Mouse (Mus musculus) c-Kit-positive CD71-positive TER-119-negative erythroid progenitor cells, embryonic 14.5 days (primary cell): ENCODE results near the gene Thoc6.

Source experiments
- DNase-seq: peaks from one replicate; pipeline ENCODE4 v3.0.0-alpha.2; 2013; ENCODE audit warnings: low read depth

The Thoc6 gene

DNA sequence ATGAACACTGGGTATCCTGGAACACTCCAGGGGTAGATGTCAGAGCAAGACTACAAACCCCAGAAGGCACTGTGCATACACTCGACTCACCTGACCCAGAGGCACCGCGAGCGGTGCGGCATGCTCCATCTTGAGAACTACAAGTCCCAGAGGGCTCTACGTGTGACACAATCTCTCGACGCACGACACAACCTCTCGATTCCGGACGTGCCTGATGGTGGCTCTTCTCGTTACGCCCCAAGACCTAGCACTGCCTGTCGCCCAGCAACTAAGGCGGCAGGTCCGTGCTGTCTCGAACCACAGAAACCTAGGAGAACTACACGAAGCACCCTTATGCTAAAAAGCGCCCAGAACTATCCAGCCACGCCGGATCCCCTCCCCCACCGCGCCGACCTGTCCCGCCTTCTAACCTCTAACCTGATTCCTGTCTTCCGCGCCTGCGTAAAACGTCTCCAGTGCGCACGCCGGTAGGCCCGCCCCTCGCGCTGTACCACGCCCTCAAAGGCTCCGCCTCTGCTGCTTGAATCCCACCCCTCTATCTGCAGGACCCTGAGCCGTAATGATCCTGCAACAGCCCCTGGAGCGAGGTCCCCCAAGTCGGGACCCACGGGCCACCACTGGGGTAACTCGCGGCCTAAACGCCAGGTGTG lies at the start of gene Thoc6, which contains the start of gene Hcfc1r1:
Gene Thoc6, minus strand, starts transcription at position 459 of the 650 bp plus-strand sequence.
Gene Hcfc1r1, plus strand, starts transcription at position 173 of the 650 bp plus-strand sequence.
- peak; percentile 93 for DNase-seq

DNA sequence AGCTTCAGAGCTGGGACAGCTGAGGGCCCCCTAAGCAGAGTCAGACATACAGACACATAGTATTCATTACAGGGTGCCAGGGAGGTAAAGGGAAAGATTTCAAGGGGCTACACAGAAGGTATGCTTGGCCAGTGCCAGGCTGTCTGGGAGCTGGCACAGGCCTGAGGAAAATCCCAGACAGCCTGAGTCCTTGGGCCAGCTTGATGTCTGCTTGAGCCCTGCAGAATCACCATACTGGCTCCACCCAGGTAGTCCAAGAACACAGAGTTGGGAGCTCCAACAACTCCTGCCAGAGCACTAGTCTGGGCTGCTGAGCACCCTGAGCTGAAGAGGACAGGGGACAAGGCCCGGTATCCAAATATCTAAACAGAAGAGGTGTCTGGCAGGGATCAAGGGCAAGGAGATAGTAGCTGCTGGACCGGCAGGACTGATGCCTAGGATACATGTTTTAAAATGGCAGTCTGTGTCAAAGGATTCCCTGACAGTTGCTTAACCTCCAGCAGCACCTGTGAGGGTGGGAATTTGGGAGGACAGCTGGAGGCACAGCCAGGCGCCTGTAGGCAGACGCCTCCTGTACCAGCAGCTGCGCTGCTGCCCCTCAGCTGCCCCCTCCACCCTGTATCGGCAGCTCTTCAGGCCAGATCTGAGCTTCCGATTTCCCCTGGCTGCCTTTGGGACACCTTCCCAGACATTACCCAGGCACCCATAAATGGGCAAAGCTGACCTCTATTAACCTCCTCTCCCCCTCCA lies 48.9 kb upstream of the Thoc6 start, which contains the start of gene 1520401A03Rik:
Gene 1520401A03Rik, minus strand, starts transcription at position 408 of the 750 bp plus-strand sequence.
- no peak for DNase-seq

DNA sequence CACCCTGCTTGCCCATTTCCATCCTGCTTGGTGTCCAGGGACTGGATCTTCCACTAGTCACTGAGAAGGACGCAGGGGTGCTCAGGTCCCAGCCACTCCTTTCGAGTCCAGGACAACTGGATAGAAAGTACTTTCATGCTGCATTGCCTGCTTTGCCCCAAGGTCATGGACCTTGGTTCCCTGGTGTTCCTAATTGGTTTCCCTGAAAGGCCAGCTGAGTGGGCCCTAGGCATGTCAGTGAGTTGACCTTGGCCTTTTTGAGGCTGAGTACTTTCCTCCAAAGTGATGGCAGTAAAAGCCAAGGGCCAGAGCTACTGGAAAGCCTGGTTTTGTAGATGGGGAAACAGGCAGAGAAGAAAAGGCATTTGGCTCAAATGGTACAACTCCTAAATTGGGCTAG lies 48.2 kb upstream of the Thoc6 start:
- DNase-seq: no peak

DNA sequence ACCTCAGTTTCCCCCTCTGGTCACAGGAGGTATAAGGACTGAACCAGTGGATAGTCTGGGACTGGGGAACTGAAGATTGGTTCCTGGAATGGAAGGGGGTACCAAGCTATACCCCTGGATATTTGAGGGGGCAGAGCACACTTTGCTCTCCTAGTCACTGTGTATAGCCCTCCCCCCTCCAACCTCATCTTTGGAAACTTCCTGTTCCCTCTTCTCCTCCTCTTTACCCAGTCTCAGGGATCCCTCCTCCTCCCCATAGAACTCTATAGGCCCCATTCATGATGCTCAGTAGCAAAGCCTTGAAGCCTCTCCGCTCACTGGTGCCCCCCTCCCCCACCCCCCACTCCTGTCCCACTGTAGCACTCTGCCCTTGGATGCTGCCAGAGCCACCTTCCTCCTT lies 45.8 kb upstream of the Thoc6 start:
- no peak for DNase-seq

DNA sequence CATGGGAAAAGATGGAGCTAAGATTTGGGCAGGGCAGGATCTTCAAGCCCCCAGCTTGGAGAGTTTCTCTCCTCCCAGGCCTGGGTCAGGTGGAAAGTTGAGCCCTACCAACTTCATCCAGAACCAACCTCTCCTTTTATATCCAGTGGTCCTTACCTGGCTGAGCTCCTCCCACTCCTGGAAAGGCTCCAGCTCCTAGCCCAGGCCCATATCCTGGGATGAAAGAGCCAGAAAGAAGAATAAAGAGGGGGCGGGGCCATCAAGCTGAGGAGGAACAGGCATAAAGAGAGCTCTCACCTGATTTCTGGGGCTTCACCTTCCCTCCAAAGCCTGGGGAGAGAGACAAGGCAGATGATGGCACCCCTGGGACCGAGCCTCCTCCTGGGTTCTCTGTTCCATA lies 43.3 kb upstream of the Thoc6 start:
- DNase-seq: no peak

DNA sequence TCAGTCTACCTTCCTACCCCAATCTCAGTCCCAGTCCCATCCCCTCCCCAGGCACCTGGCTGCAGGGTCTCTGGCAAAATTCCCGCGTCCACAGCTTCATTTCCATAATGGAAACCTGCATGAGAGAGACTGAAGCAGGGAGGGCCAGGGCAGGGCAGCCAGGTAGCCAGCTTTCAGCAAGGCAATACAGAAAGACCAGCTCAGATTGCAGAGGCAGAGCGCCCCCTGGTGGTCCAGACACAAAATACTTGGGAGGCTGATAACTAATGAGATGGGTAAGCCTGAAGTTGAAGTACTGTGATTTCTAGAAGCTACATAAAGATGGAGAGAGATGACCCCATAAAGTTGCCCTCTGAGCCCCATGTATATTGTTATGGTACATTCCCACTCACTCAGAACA lies 32.5 kb upstream of the Thoc6 start:
- DNase-seq: peak; percentile 44

DNA sequence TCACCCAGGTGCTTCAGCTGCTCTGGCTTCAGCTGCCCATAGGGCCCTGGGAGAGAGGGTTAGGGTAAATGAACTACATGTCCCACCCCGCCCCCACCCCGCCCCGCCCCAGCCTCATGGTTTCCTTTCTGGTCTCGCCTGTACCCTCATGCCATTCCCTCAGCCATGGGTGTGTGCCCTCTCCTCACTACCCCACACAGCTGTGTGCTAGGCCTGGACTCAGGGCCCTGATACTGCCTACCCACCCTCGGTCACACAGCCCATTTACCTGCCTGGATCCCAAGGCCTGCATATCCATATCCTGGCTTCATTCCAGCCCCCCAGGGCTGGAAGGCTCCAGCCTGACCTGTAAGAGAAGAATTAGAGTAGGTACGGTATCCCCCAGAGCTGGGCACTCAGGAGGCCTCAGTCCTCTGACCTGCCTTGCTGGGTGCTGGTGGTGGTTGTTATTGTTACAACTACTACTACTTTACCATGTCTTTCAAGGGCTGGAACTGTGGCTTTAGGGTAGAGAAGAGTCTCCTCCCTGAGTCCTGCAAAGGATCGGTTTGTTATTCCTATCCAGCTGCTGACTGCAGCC lies 31.9 kb upstream of the Thoc6 start:
- no peak for DNase-seq

DNA sequence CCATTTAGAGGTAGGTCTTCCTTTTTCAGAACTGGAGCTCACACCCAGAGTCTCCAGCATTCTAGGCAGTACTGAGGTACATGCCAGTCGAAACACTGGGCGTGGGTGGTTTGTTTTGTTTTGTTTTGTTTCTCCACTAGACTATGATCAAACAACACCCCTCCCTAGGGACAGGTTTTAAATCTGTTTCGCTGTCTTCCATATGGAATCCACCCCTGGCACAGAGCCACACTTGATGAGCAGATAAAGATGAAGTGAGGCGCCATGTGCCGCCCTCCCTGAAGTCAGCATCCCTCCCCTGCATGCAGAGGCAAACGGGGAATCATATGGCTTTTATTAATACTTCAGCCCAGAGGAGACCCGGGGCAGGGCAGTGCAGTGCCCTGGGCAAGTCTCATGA lies 31.1 kb upstream of the Thoc6 start:
- no peak for DNase-seq

DNA sequence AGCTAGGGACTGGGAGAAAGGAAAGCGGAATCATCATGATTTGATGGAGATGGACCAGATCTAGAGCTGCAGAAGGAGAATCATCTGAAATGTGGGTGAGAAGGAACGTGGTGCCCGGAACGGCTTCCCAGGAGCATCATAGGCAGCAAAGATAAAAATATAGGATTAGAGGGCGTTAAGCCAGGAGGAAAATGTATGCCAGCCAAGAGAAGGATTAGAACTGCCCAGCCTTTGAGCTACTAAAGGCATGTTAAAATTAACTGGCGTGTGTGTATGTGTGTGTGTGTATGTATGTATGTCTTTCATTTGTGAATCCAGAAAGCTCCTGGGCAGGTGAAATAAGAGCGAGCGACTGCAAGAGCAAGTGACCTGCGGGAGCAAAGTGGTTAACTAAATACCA lies 29.6 kb upstream of the Thoc6 start:
- DNase-seq: no peak

DNA sequence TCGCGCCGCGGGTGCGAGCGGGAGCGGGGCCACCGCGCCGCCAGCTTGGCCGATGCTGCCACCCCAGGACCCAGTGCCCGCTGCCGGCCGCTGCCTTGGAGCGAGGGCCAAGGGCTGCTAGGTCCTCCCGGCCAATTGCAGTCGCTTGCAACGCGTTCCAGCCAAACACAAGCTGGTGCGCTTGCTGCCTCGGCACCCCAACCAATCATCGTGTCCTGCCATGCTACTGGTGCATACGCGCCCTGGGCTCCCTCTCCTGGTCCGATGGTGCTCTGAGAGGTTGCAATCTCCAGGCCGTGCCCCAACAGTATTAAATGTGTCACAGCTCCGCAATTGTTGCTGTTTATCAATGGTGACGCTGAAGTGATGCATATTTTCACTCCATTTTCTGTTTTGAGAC lies 26.4 kb upstream of the Thoc6 start:
- peak; percentile 83 for DNase-seq

DNA sequence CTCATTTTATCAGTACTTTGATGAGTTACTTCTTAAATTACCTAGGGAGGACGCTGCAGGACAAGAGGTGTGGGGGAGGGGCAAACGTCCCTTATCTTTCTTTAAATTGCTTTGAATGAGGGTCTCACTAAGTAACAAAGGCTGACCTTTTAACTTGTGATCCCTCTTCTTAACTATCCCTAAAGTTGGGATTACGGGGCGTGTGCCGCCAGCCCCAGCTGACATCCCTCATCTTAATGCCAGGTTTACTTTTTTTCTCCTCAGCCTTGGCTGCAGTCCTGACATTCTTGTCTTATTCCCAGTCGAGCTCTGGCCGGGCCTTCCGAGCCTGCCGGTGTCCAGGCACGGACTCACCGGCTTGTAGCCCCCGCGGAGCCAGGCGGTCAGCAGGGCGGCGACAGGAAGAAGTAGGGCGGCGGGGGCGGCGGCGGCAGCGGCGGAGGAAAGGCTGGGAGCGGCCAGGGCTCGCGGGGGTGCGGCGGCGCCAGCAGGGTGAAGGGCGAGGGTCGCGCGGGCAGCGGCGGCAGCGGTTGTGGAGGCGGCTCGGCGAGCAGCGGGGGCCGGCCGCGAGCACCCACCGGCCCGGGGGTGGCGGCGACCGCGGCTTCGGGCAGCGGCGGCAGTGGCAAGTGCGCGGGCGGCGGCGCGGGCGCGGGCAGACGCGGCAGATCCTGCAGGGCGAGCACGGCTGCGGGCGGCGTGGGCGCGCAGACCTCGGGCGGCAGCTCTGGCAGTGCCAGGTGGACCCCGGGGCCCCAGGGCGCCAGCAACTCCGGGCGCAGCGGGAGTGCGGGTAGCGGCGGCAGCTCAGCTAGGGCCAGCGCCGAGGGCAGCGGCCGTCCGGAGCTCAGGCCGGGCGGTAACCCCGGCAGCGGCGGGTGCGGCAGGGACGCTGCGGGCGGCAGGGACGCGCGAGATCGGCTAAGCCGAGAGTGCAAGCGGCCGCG lies 25.7 kb upstream of the Thoc6 start:
- DNase-seq: no peak

DNA sequence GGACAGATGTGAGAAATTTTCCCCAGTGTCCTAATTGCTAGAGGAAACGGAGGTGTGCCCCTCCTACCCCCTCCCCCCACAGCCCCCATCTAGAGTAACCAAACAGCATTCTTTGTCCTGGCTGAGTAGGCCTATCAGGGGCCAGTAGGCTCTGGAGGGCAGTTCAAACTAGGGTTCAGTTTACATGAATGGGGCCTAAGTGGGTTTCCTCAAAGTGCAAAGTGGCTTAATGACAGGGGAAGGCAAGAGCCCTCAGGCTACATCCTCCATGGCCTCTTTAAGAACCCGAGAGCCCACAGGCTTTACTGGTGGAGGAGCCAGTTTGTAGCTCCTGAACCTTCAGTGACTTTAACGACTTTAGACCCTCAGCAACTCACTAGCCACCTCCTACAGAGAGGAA lies 22.1 kb upstream of the Thoc6 start:
- no peak for DNase-seq

DNA sequence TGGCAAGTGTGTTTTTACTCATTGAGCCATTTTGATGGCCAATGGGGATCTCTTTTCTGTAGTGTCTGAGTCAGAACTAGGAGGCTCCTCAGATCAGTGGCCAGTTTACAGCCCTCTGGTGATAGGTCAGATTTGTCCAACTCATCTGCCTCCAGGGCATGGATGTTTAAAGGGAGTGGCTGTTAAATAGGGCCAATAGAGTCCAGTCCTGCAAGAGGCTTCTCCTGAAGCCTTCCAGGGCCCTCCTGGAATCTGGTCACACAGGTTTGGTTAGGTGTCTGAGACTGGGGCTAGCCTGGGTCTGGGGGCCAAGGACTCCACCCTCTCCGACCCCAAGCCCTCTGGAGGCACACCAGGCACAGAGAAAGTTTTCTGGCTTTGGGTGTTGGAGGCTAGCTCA lies 20.8 kb upstream of the Thoc6 start:
- no peak for DNase-seq

DNA sequence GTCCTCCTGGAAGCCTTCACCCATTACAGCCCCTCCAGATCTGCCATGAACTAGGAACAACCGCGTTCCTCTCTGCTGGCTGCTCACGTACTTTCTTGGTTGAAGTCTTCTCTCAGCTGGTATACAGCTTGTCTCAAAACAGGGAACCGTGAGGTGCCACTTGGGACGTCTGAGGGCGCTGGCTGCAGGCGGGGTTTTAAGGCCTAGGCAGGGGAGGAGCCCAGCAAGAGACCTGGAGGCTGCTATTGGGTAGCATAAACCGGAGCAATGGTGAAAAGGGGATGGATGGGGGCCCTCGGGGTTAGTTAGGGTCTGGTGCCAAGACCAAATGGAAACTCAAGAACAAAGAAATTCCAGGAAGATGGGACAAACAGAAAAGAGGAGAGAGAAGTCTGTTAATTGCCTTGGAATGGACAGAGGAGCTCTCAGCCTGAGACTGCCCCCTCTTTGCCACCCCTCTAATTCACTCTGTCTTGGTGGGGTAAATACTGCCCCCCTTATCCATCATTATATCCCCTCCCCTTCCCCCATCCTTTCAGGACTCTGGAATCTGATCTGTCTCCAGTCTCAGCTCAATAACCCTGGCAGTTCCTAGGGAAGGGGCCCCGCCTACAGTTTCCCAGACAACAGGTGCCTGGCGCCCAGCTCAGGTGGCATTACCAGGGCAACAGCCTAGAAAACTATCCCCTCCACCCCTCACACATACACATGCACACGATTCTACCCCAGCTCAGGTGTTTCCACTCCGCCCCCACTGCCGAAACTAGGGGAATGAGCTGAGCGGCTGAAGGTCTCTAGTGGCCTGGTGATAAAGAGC lies 10.4 kb upstream of the Thoc6 start, which contains the start of gene Cldn9:
Gene Cldn9, minus strand, starts transcription at position 171 of the 817 bp plus-strand sequence.
- DNase-seq: no peak

DNA sequence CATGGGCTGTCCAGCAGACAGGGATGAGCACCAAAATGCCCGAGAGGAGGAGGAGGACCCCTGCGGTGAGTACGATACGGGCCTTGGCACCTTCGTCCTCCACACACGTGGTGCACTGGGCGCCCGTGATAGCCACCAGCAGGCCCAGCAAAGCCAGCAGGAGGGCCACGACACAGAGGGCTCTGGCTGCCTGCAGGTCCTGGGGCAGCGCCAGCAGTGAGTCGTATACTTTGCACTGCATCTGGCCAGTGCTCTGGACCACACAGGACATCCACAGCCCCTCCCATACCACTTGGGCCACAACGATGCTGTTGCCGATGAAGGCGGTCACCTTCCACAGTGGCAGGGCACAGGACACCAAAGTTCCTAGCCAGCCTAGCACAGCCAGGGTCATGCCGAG lies 9.5 kb upstream of the Thoc6 start:
- no peak for DNase-seq

DNA sequence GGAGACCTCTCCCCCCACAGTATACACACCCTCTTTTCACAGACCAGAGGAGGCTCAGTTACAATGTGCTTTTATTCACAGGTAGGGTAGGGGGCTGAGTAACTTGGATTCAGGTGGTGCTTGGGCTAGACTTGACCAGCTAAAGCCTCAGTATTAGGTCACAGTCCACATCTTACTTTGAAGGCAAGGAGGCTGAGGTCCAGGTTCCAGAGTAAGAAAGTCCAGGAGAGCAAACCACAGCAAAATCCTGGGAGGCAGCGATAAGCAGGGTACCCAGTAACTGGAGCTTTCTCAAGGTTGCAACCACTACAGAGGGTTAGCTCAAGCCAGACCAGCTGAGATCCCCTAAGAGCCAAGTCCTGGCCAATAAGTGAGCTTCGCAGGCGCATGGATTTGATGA lies 8.8 kb upstream of the Thoc6 start:
- no peak for DNase-seq

DNA sequence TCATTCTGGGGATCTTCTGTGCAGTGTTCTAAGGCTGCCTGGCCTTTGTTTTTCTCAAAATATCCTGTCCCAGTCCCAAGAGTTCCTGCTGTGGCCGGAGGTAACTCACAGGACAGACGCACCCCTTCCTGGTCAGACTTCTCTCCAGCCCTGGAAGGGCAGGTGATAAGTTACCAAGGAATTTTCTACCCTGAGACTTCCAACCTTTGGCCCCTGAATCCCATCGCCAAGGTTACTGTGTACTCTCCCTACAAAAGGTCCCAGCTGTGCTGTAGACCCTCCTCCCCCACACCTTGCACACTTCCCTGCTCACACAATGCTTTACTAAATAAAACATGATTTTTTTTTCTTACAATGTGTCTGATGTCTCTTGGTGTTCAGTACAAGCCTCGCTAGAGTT lies 8.4 kb upstream of the Thoc6 start:
- DNase-seq: no peak

DNA sequence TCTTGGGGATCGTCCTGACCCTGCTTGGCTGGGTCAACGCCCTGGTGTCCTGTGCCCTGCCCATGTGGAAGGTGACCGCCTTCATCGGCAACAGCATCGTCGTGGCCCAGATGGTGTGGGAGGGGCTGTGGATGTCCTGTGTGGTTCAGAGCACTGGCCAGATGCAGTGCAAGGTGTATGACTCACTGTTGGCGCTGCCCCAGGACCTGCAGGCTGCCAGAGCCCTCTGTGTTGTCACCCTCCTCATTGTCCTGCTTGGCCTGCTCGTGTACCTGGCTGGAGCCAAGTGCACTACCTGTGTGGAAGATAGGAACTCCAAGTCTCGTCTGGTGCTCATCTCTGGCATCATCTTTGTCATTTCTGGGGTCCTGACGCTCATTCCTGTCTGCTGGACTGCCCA lies 7.4 kb upstream of the Thoc6 start:
- no peak for DNase-seq

DNA sequence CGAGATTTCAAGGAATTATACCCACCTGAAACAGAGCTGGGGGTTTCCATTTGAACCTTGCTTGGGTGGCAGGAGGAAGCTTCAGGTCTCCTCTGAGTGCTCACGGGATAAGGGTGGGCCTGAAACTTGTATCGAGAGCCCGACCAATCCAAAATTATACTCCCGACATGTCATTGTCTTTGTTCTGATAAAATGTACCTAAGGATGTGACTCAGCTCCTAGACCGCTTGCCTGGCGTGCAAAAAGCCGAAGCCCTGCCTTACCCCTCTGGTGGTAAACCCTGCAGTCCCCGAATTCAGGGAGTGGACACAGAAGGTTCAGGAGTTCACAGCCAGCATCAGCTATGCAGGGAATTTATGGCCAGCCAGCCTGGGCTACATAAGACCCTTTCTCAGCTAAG lies 6.7 kb upstream of the Thoc6 start:
- DNase-seq: no peak

DNA sequence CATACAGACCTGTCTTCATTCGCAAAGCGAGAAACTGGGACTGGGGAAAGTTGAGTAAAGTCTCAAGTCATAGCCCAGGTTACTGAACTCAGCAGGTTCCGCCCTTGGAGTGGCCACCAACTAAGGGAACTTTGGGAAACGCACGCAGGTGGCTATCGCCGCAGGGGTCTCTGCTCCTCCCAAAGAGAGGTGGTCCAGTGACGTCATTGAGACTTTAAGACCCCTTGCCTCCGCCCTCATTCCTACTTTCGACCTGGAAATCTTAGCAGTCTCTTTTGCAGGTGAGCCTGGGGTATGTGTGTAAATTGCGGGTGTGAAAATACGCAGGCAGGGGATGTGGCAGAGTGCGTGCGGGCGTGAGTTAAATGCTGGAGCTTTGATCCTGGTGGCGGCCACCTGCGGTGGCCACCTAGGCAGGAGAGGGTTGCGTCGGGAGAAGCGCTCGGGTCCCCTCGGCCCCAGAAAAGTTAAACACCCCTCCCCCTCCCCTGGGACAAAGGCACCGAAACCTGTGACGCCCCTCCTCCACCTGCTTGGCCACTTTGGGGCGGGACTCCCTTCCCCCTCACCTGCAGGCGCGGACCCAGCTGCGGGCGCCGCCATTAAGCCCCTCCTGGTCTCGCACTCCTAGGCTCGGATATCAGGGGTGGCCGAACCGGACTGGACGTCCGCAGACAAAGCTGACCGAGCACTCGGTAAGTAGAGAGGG lies 5.6 kb upstream of the Thoc6 start, which contains the start of gene Cldn6:
Gene Cldn6, plus strand, starts transcription at position 123 of the 709 bp plus-strand sequence.
- no peak for DNase-seq
